Mouse (Mus musculus): ENCODE measurements around the gene Kcnj9. TPM values are rescaled to one million over a fixed set of nuclear protein-coding genes. Genes with fewer than 3 reads are reported as not detected.
A peak's percentile ranks its signal among the peaks of the same experiment; 100 is the strongest.

The Kcnj9 gene
- polyA plus RNA-seq, 1 experiment from 2014 or later, result 3.2 TPM

- 8% methylated on average over 5 of the region's 5 CpGs for WGBS
- no peak overlapping the region for H3K27ac ChIP-seq (replicated peaks)
- no peak overlapping the region for H3K9ac ChIP-seq (replicated peaks)
- no peak overlapping the region for H3K4me2 ChIP-seq
- H3K4me1 ChIP-seq, result peaks cover 26% of the 10 kb centered on the region
- H3K36me3 ChIP-seq, result peaks cover 9% of the 10 kb centered on the region; the same call in 1 of the 2 replicates
- H3K4me3 ChIP-seq (replicated peaks), result no peak overlapping the region
- no peaks in the 10 kb centered on the region for H3K9me3 ChIP-seq (replicated peaks)
- no peaks in the 10 kb centered on the region for H3K27me3 ChIP-seq (replicated peaks)
- ATAC-seq (ENCODE audit: low FRiP score), result no peak
Observed at GRCm38 (mm10) chr1:172319921-172320411, 9.2 kb downstream of the Kcnj9 start.

GRCm38 (mm10) chr1:172319346-172319745, 9.8 kb downstream of the Kcnj9 start:
- Histone ChIP-seq H3K4me3 (replicated peaks) (no peak overlapping the region), H3K9ac (replicated peaks) (no peak overlapping the region), H3K9me3 (replicated peaks) (no peaks in the 10 kb centered on the region), H3K4me1 (peaks cover 31% of the 10 kb centered on the region), H3K27ac (replicated peaks) (peak overlapping the region; percentile 13; the same call in 1 of the 2 replicates), H3K36me3 (peaks cover 9% of the 10 kb centered on the region; the same call in 1 of the 2 replicates), H3K27me3 (replicated peaks) (no peaks in the 10 kb centered on the region), H3K4me2 (no peak overlapping the region)
- WGBS, result 60% methylated on average over 7 of the region's 7 CpGs
- ATAC-seq (ENCODE audit: low FRiP score), result no peak

GRCm38 (mm10) chr1:172318424-172319035, 10.6 kb downstream of the Kcnj9 start:
- no peaks in the 10 kb centered on the region for H3K9me3 ChIP-seq (replicated peaks)
- WGBS, result 63% methylated on average over 19 of the region's 19 CpGs
- H3K4me3 ChIP-seq (replicated peaks), result no peak overlapping the region
- peaks cover 9% of the 10 kb centered on the region; the same call in 1 of the 2 replicates for H3K36me3 ChIP-seq
- H3K27me3 ChIP-seq (replicated peaks), result no peaks in the 10 kb centered on the region
- H3K27ac ChIP-seq (replicated peaks), result no peak overlapping the region
- 0 out of 2 replicates have a peak overlapping the region, but pooled peaks have one; percentile 5 for H3K9ac ChIP-seq (replicated peaks)
- H3K4me1 ChIP-seq, result peaks cover 39% of the 10 kb centered on the region
- ATAC-seq (ENCODE audit: low FRiP score), result no peak
- no peak overlapping the region for H3K4me2 ChIP-seq

GRCm38 (mm10) chr1:172317946-172318345, 11.2 kb downstream of the Kcnj9 start:
- Histone ChIP-seq H3K4me3 (replicated peaks) (no peak overlapping the region), H3K4me2 (no peak overlapping the region), H3K4me1 (peaks cover 45% of the 10 kb centered on the region), H3K9ac (replicated peaks) (0 out of 2 replicates have a peak overlapping the region, but pooled peaks have one; percentile 5), H3K27me3 (replicated peaks) (no peaks in the 10 kb centered on the region), H3K36me3 (peaks cover 9% of the 10 kb centered on the region; the same call in 1 of the 2 replicates), H3K27ac (replicated peaks) (no peak overlapping the region), H3K9me3 (replicated peaks) (no peaks in the 10 kb centered on the region)
- WGBS, result 57% methylated on average over 15 of the region's 15 CpGs
- no peak for ATAC-seq (ENCODE audit: low FRiP score)

GRCm38 (mm10) chr1:172317431-172317830, 11.7 kb downstream of the Kcnj9 start:
- Histone ChIP-seq H3K36me3 (peaks cover 9% of the 10 kb centered on the region; the same call in 1 of the 2 replicates), H3K4me2 (no peak overlapping the region), H3K9me3 (replicated peaks) (no peaks in the 10 kb centered on the region), H3K27ac (replicated peaks) (no peak overlapping the region), H3K27me3 (replicated peaks) (no peaks in the 10 kb centered on the region), H3K9ac (replicated peaks) (no peak overlapping the region), H3K4me3 (replicated peaks) (no peak overlapping the region), H3K4me1 (peaks cover 49% of the 10 kb centered on the region)
- no peak for ATAC-seq (ENCODE audit: low FRiP score)
- 54% methylated on average over 18 of the region's 18 CpGs for WGBS

- peak overlapping the region; percentile 91 for H3K4me2 ChIP-seq
- no peak overlapping the region for H3K4me3 ChIP-seq (replicated peaks)
- peaks cover 60% of the 10 kb centered on the region for H3K4me1 ChIP-seq
- 0 out of 2 replicates have a peak, but pooled peaks cover 6% of the 10 kb centered on the region for H3K36me3 ChIP-seq
- H3K27me3 ChIP-seq (replicated peaks), result no peaks in the 10 kb centered on the region
- no peak overlapping the region for H3K9ac ChIP-seq (replicated peaks)
- H3K27ac ChIP-seq (replicated peaks), result no peak overlapping the region
- 28% methylated on average over 3 of the region's 3 CpGs for WGBS
- H3K9me3 ChIP-seq (replicated peaks), result no peaks in the 10 kb centered on the region
- no peak for ATAC-seq (ENCODE audit: low FRiP score)
Observed at GRCm38 (mm10) chr1:172314911-172315310, 14.2 kb downstream of the Kcnj9 start.

GRCm38 (mm10) chr1:172313613-172314411, 15.3 kb downstream of the Kcnj9 start:
- H3K9me3 ChIP-seq (replicated peaks), result no peaks in the 10 kb centered on the region
- H3K9ac ChIP-seq (replicated peaks), result no peak overlapping the region
- H3K27ac ChIP-seq (replicated peaks), result no peak overlapping the region
- 0 out of 2 replicates have a peak, but pooled peaks cover 6% of the 10 kb centered on the region for H3K36me3 ChIP-seq
- H3K4me2 ChIP-seq, result peak overlapping the region; percentile 91
- peak overlapping the region; percentile 65; the same call in 1 of the 2 replicates for H3K4me3 ChIP-seq (replicated peaks)
- H3K4me1 ChIP-seq, result peaks cover 64% of the 10 kb centered on the region
- no peaks in the 10 kb centered on the region for H3K27me3 ChIP-seq (replicated peaks)
- ATAC-seq (ENCODE audit: low FRiP score), result no peak
- WGBS, result 66% methylated on average over 10 of the region's 10 CpGs

GRCm38 (mm10) chr1:172312768-172313561, 16.2 kb downstream of the Kcnj9 start:
- H3K27ac ChIP-seq (replicated peaks), result 0 out of 2 replicates have a peak overlapping the region, but pooled peaks have one; percentile 85
- H3K9me3 ChIP-seq (replicated peaks), result no peaks in the 10 kb centered on the region
- peak overlapping the region; percentile 91 for H3K4me2 ChIP-seq
- peak overlapping the region; percentile 65 for H3K4me3 ChIP-seq (replicated peaks)
- H3K4me1 ChIP-seq, result peaks cover 61% of the 10 kb centered on the region
- 8% methylated on average over 16 of the region's 16 CpGs for WGBS
- no peak for ATAC-seq (ENCODE audit: low FRiP score)
- 0 out of 2 replicates have a peak, but pooled peaks cover under 1% of the 10 kb centered on the region for H3K36me3 ChIP-seq
- H3K9ac ChIP-seq (replicated peaks), result peak overlapping the region; percentile 65
- H3K27me3 ChIP-seq (replicated peaks), result no peaks in the 10 kb centered on the region

- H3K9ac ChIP-seq (replicated peaks), result peak overlapping the region; percentile 65
- peak overlapping the region; percentile 91 for H3K4me2 ChIP-seq
- peak overlapping the region; percentile 65 for H3K4me3 ChIP-seq (replicated peaks)
- no peaks in the 10 kb centered on the region for H3K36me3 ChIP-seq
- H3K4me1 ChIP-seq, result peaks cover 59% of the 10 kb centered on the region
- peak overlapping the region; percentile 85 for H3K27ac ChIP-seq (replicated peaks)
- H3K27me3 ChIP-seq (replicated peaks), result no peaks in the 10 kb centered on the region
- under 1% methylated on average over 45 of the region's 55 CpGs for WGBS
- no peaks in the 10 kb centered on the region for H3K9me3 ChIP-seq (replicated peaks)
- peak; percentile 71 for ATAC-seq (ENCODE audit: low FRiP score)
Observed at GRCm38 (mm10) chr1:172311921-172312767, 17.0 kb downstream of the Kcnj9 start.

GRCm38 (mm10) chr1:172311248-172311906, 17.7 kb downstream of the Kcnj9 start:
- Histone ChIP-seq H3K4me3 (replicated peaks) (peak overlapping the region; percentile 65), H3K27me3 (replicated peaks) (no peaks in the 10 kb centered on the region), H3K4me2 (peak overlapping the region; percentile 91), H3K27ac (replicated peaks) (peak overlapping the region; percentile 85), H3K9ac (replicated peaks) (peak overlapping the region; percentile 65), H3K36me3 (no peaks in the 10 kb centered on the region), H3K9me3 (replicated peaks) (no peaks in the 10 kb centered on the region), H3K4me1 (peaks cover 60% of the 10 kb centered on the region)
- peak; percentile 29 for ATAC-seq (ENCODE audit: low FRiP score)
- WGBS, result 8% methylated on average over 22 of the region's 23 CpGs

All from neural tube, embryonic 15.5 days (tissue).